Mouse (Mus musculus) liver, adult (tissue): ENCODE measurements around the gene Fam213b.

ENCODE experiments used
- GATA4 ChIP-seq: IDR thresholded peaks from 2 replicates; pipeline ENCODE4 v1.6.1; 2014; ENCODE audit warnings: mild to moderate bottlenecking, low read length; ENCODE audit not compliant: insufficient replicate concordance

Gene Fam213b

GRCm38 (mm10) chr4:154907833-154908232 lies 8.9 kb upstream of the Fam213b start:
- no peak for TF ChIP-seq GATA4

- TF ChIP-seq GATA4, result no peak
These were observed 5.5 kb upstream of the Fam213b start for GRCm38 (mm10) chr4:154904185-154905071.

GRCm38 (mm10) chr4:154902371-154902770 lies 3.4 kb upstream of the Fam213b start:
- TF ChIP-seq GATA4, result no peak

- no peak for TF ChIP-seq GATA4
These were observed 1.1 kb downstream of the Fam213b start for GRCm38 (mm10) chr4:154897676-154898465.

GRCm38 (mm10) chr4:154895549-154895948 lies 3.4 kb downstream of the Fam213b start:
- TF ChIP-seq GATA4, result no peak

GRCm38 (mm10) chr4:154890887-154891286 lies 8.0 kb downstream of the Fam213b start:
- no peak for TF ChIP-seq GATA4

- no peak for TF ChIP-seq GATA4
These were observed 11.2 kb downstream of the Fam213b start for GRCm38 (mm10) chr4:154887593-154888250.

- no peak for TF ChIP-seq GATA4
These were observed 11.9 kb downstream of the Fam213b start for GRCm38 (mm10) chr4:154886876-154887592.

GRCm38 (mm10) chr4:154885416-154885815 lies 13.5 kb downstream of the Fam213b start:
- no peak for TF ChIP-seq GATA4

GRCm38 (mm10) chr4:154882014-154882659 lies 16.8 kb downstream of the Fam213b start:
- no peak for TF ChIP-seq GATA4

- TF ChIP-seq GATA4, result no peak
These were observed 18.2 kb downstream of the Fam213b start for GRCm38 (mm10) chr4:154880730-154881129.

GRCm38 (mm10) chr4:154877864-154878548 lies 20.9 kb downstream of the Fam213b start:
- peak; percentile 36; the same call in 1 of the 2 replicates for TF ChIP-seq GATA4

- no peak for TF ChIP-seq GATA4
These were observed 25.7 kb downstream of the Fam213b start for GRCm38 (mm10) chr4:154873186-154873585.
